Mouse (Mus musculus) CH12.LX (cell line): ENCODE results near the gene Dppa5a. TPM values are rescaled to one million over a fixed set of nuclear protein-coding genes. Genes with fewer than 3 reads are reported as not detected.

Experiments used
- DNase-seq: peaks from one replicate; pipeline ENCODE4 v3.0.0-alpha.2; 2013; ENCODE audit errors: extremely low read depth
- H3K27ac ChIP-seq: 2 replicates; pipeline ENCODE4 v1.5.1; 2012; ENCODE audit warnings: low read depth, mild to moderate bottlenecking, control low read depth, moderate library complexity; ENCODE audit not compliant: insufficient read depth
- H3K27me3 ChIP-seq: replicated peaks from 2 replicates; pipeline ENCODE3; 2012; ENCODE audit warnings: inconsistent platforms
- H3K36me3 ChIP-seq, 2 experiments: replicated peaks in 1 of 2; 2 replicates each; pipeline versions ENCODE3 to v1.6.1; 2012; ENCODE audit warnings: inconsistent platforms in 1 of 2, low read length in 1 of 2, mild to moderate bottlenecking in 1 of 2, mixed read lengths in 1 of 2, moderate library complexity in 1 of 2; ENCODE audit not compliant: control insufficient read depth in 1 of 2, insufficient read depth in 1 of 2
- H3K4me1 ChIP-seq, 2 experiments: 2 replicates each; pipeline ENCODE4 v1.6.1; 2012; ENCODE audit warnings: inconsistent platforms in 1 of 2, moderate library complexity in 1 of 2; ENCODE audit not compliant: insufficient read depth in 2 of 2, control insufficient read depth in 1 of 2
- H3K4me2 ChIP-seq: 2 replicates; pipeline ENCODE4 v1.6.1; 2012; ENCODE audit warnings: low read depth, mild to moderate bottlenecking, control low read depth; ENCODE audit not compliant: poor library complexity, insufficient read depth, severe bottlenecking
- H3K4me3 ChIP-seq, 3 experiments: fragments of 150-350 bp in 1 of 3; sonication (generic) in 1 of 3; replicated peaks in 1 of 3; 2 replicates each; pipeline versions ENCODE3 to v1.5.1; 2011 to 2012; ENCODE audit warnings: low read depth in 2 of 3, low read length in 2 of 3, mild to moderate bottlenecking in 2 of 3, moderate library complexity in 2 of 3, control low read depth in 1 of 3, improper control_type of control experiment in 1 of 3, inconsistent platforms in 1 of 3, mixed read lengths in 1 of 3; ENCODE audit not compliant: poor library complexity in 1 of 3
- H3K79me2 ChIP-seq: replicated peaks from 2 replicates; pipeline ENCODE4 v1.6.1; 2012; ENCODE audit warnings: mild to moderate bottlenecking, moderate library complexity; ENCODE audit not compliant: control insufficient read depth, poor library complexity, insufficient read depth, severe bottlenecking; ENCODE audit errors: extremely low read depth
- H3K9ac ChIP-seq: 2 replicates; pipeline ENCODE4 v1.6.1; 2012; ENCODE audit warnings: low read depth, mild to moderate bottlenecking, control low read depth, moderate library complexity; ENCODE audit not compliant: insufficient read depth
- H3K9me3 ChIP-seq: replicated peaks from 2 replicates; pipeline ENCODE3; 2012; ENCODE audit warnings: low read length, inconsistent platforms, mixed read lengths
- BHLHE40 ChIP-seq: IDR thresholded peaks from 2 replicates; pipeline ENCODE4 v1.6.1; 2011; ENCODE audit warnings: mild to moderate bottlenecking, low read depth, low read length, improper control_type of control experiment
- CHD1 ChIP-seq: IDR thresholded peaks from 2 replicates; pipeline ENCODE4 v1.6.1; 2012; ENCODE audit warnings: low read depth, low read length, improper control_type of control experiment, inconsistent platforms
- CHD2 ChIP-seq: IDR thresholded peaks from 2 replicates; pipeline ENCODE4 v1.6.1; 2011; ENCODE audit warnings: low read length, improper control_type of control experiment
- CTCF ChIP-seq, 2 experiments: IDR thresholded peaks in 1 of 2; conservative IDR thresholded peaks in 1 of 2; 2 replicates each; pipeline ENCODE4 v1.5.1; 2011 to 2012; ENCODE audit warnings: low read depth in 2 of 2, low read length in 2 of 2, improper control_type of control experiment in 1 of 2, inconsistent platforms in 1 of 2, mild to moderate bottlenecking in 1 of 2, moderate library complexity in 1 of 2
- E2F4 ChIP-seq: IDR thresholded peaks from 2 replicates; pipeline ENCODE4 v1.6.1; 2011; ENCODE audit warnings: low read depth, low read length, improper control_type of control experiment; ENCODE audit not compliant: insufficient replicate concordance
- HCFC1 ChIP-seq: IDR thresholded peaks from 2 replicates; pipeline ENCODE4 v1.6.1; 2012; ENCODE audit warnings: low read depth, mild to moderate bottlenecking, inconsistent platforms, low read length, improper control_type of control experiment
- IRF4 ChIP-seq: IDR thresholded peaks from 2 replicates; pipeline ENCODE4 v1.6.1; 2014; ENCODE audit warnings: low read depth, mild to moderate bottlenecking, inconsistent platforms, low read length, improper control_type of control experiment
- JUN ChIP-seq: IDR thresholded peaks from 2 replicates; pipeline ENCODE4 v1.6.1; 2011; ENCODE audit warnings: low read depth, mild to moderate bottlenecking, low read length, improper control_type of control experiment, moderate library complexity; ENCODE audit not compliant: insufficient read depth
- JUND ChIP-seq: conservative IDR thresholded peaks from 2 replicates; pipeline ENCODE4 v1.6.1; 2011; ENCODE audit warnings: low read depth, low read length, improper control_type of control experiment
- KAT2A ChIP-seq: IDR thresholded peaks from 2 replicates; pipeline ENCODE4 v1.6.1; 2012; ENCODE audit warnings: low read length, improper control_type of control experiment, inconsistent platforms; ENCODE audit not compliant: insufficient replicate concordance
- MAFK ChIP-seq: IDR thresholded peaks from 2 replicates; pipeline ENCODE4 v1.6.1; 2011; ENCODE audit warnings: low read length, improper control_type of control experiment; ENCODE audit not compliant: insufficient replicate concordance
- MAX ChIP-seq: IDR thresholded peaks from 2 replicates; pipeline ENCODE4 v1.6.1; 2011; ENCODE audit warnings: low read length, improper control_type of control experiment
- MEF2A ChIP-seq: IDR thresholded peaks from 2 replicates; pipeline ENCODE4 v1.6.1; 2014; ENCODE audit warnings: low read depth, mild to moderate bottlenecking, inconsistent platforms, low read length, improper control_type of control experiment, borderline replicate concordance
- MYC ChIP-seq: IDR thresholded peaks from 2 replicates; pipeline ENCODE4 v1.6.1; 2011; ENCODE audit warnings: low read depth, mild to moderate bottlenecking, improper control_type of control experiment, low read length
- NELFE ChIP-seq: IDR thresholded peaks from 2 replicates; pipeline ENCODE4 v1.6.1; 2011; ENCODE audit warnings: low read depth, low read length, improper control_type of control experiment
- PAX5 ChIP-seq: IDR thresholded peaks from 2 replicates; pipeline ENCODE4 v1.6.1; 2012; ENCODE audit warnings: low read length, inconsistent platforms, mixed read lengths
- POLR2A ChIP-seq: IDR thresholded peaks from 2 replicates; pipeline ENCODE4 v1.6.1; 2011; ENCODE audit warnings: low read depth, mild to moderate bottlenecking, improper control_type of control experiment, low read length
- POLR2AphosphoS2 ChIP-seq: IDR thresholded peaks from 2 replicates; pipeline ENCODE4 v1.6.1; 2011; ENCODE audit warnings: low read depth, low read length, improper control_type of control experiment
- SIN3A ChIP-seq: IDR thresholded peaks from 2 replicates; pipeline ENCODE4 v1.6.1; 2012; ENCODE audit warnings: low read length, improper control_type of control experiment, inconsistent platforms
- SMC3 ChIP-seq: IDR thresholded peaks from 2 replicates; pipeline ENCODE4 v1.6.1; 2011; ENCODE audit warnings: low read depth, low read length, improper control_type of control experiment
- TBP ChIP-seq: conservative IDR thresholded peaks from 2 replicates; pipeline ENCODE4 v1.6.1; 2011; ENCODE audit warnings: low read depth, low read length, improper control_type of control experiment
- USF1 ChIP-seq: IDR thresholded peaks from 2 replicates; pipeline ENCODE4 v1.6.1; 2014; ENCODE audit warnings: low read depth, mild to moderate bottlenecking, inconsistent platforms, low read length, improper control_type of control experiment
- ZC3H11A ChIP-seq: IDR thresholded peaks from 2 replicates; pipeline ENCODE4 v1.6.1; 2012; ENCODE audit warnings: low read depth, mild to moderate bottlenecking, inconsistent platforms, low read length, improper control_type of control experiment
- ZNF384 ChIP-seq: IDR thresholded peaks from 2 replicates; pipeline ENCODE4 v1.6.1; 2012; ENCODE audit warnings: low read depth, low read length, improper control_type of control experiment, inconsistent platforms
- dilution Hi-C: fragments of 300-500 bp; cut with MboI; formaldehyde crosslinking; loops from 2 replicates; pipeline ENCODE4 v1.14.3; 2020; ENCODE audit warnings: low sequenced_read_pairs; ENCODE audit not compliant: extremely low pct_unique_long_range_greater_than_20kb, extremely low pct_ligation_motif_present
- in situ Hi-C: fragments of 300-500 bp; cut with MboI; formaldehyde crosslinking; loops from 3 replicates; pipeline ENCODE4 v1.14.3; 2019; ENCODE audit warnings: low sequenced_read_pairs, low pct_ligation_motif_present, low pct_unique_long_range_greater_than_20kb, mixed read lengths
- polyA plus RNA-seq: library from polyadenylated mRNA; unstranded; fragments of >175 nt; gene quantifications from 2 replicates; pipeline ENCODE4 v1.2.1, GENCODE M21; 2012; ENCODE audit warnings: low read depth; ENCODE audit not compliant: insufficient read length
- total RNA-seq, 2 experiments: library from RNA; depleted of rRNA; stranded (reverse); fragments of 300-350 nt in 1 of 2; fragments of >200 nt in 1 of 2; gene quantifications; 2 replicates each; pipeline ENCODE4 v1.2.3; 2012 to 2014

Gene Dppa5a
- total and polyA plus RNA-seq, 3 experiments, result not detected

- Histone ChIP-seq H3K27ac (no peak overlapping the region), H3K4me1 (no peaks in the 10 kb centered on the region), H3K9me3 (no peaks in the 10 kb centered on the region), H3K4me2 (no peak overlapping the region), H3K79me2 (no peaks in the 10 kb centered on the region), H3K9ac (no peak overlapping the region), H3K36me3 (no peaks in the 10 kb centered on the region), H3K4me3 (no peak overlapping the region), H3K27me3 (peaks cover 22% of the 10 kb centered on the region)
- dilution Hi-C loops, result no loop called here
- TF ChIP-seq BHLHE40 (no peak), POLR2AphosphoS2 (no peak), MAX (no peak), USF1 (no peak), IRF4 (no peak), POLR2A (no peak), ZNF384 (no peak), MYC (no peak), ZC3H11A (no peak), CTCF (conservative IDR thresholded peaks at IDR 0.05 in 1 of 2, IDR thresholded peaks at IDR 0.05 in 1 of 2; ENCODE audit: low read depth in 2 of 2, low read length in 2 of 2) (no peak), JUND (no peak)
- DNase-seq, result no peak
- in situ Hi-C loops, result loop anchor here (10.0 kb wide), 1 partner anchor 169 kb away; no protein-coding TSS in a partner anchor
Observed at GRCm38 (mm10) chr9:78365850-78366544, 2.0 kb downstream of the Dppa5a start.

GRCm38 (mm10) chr9:78364701-78365100 is 3.3 kb downstream of the Dppa5a start:
- dilution Hi-C loops, result no loop called here
- in situ Hi-C loops, result loop anchor here (10.0 kb wide), 1 partner anchor 170 kb away; no protein-coding TSS in a partner anchor
- no peaks in the 10 kb centered on the region for H3K9me3 ChIP-seq
- peaks cover 27% of the 10 kb centered on the region for H3K27me3 ChIP-seq
- TF ChIP-seq NELFE, result no peak
- TF ChIP-seq JUN, result no peak
- TF ChIP-seq JUND, result no peak
- no peak for TF ChIP-seq MAFK
- TF ChIP-seq PAX5, result no peak
- TF ChIP-seq CHD1, result no peak
- TF ChIP-seq HCFC1, result no peak
- no peak for TF ChIP-seq SIN3A
- TF ChIP-seq SMC3, result no peak
- no peak for TF ChIP-seq CTCF (conservative IDR thresholded peaks at IDR 0.05 in 1 of 2, IDR thresholded peaks at IDR 0.05 in 1 of 2; ENCODE audit: low read depth in 2 of 2, low read length in 2 of 2)
- no peak for TF ChIP-seq KAT2A
- no peak for TF ChIP-seq TBP
- no peak for TF ChIP-seq MEF2A
- TF ChIP-seq MAX, result no peak
- no peak for TF ChIP-seq E2F4
- TF ChIP-seq BHLHE40, result no peak
- no peak for TF ChIP-seq CHD2
- H3K27ac ChIP-seq, result no peak overlapping the region
- no peak overlapping the region for H3K9ac ChIP-seq
- no peaks in the 10 kb centered on the region for H3K4me1 ChIP-seq
- H3K4me2 ChIP-seq, result no peak overlapping the region
- no peak overlapping the region for H3K4me3 ChIP-seq
- no peak for DNase-seq
- no peaks in the 10 kb centered on the region for H3K36me3 ChIP-seq
- H3K79me2 ChIP-seq, result no peaks in the 10 kb centered on the region
